ENCODE assay signal across 20 mouse cellular contexts in genomic region chr10:13019026-13019425, GRCm38 (mm10). TPM values are rescaled to one million over a fixed set of nuclear protein-coding genes. Genes with fewer than 3 reads are reported as not detected.
DNase-seq lines count a peak whose midpoint lies in the region; ATAC-seq and TF ChIP-seq lines count a peak whose summit lies in the region.
"Had no signal": no experiment of that assay in that cellular context is flagged by ENCODE, and none has a peak within 500 bp of the region (broad histone marks: within the 10 kb centered on the region; RNA-seq: fewer than 3 reads in every experiment).

No protein-coding gene starts in this region.

- TF ChIP-seq CTCF in midbrain, postnatal 0 days (IDR thresholded peaks at IDR 0.05), result no peak

- no peaks in the 10 kb centered on the region for H3K36me3 ChIP-seq in heart, embryonic 10.5 days
- H3K36me3 ChIP-seq in midbrain, embryonic 11.5 days (ENCODE audit: control insufficient read depth, insufficient read depth, low read length), result no peaks in the 10 kb centered on the region
- H3K36me3 ChIP-seq in midbrain, postnatal 0 days (ENCODE audit: insufficient read depth, low read length), result no peaks in the 10 kb centered on the region
- H3K36me3 ChIP-seq: embryonic facial prominence, embryonic 10.5 days; embryonic facial prominence, embryonic 12.5 days; forebrain, embryonic 15.5 days; G1E had no signal

- no peaks in the 10 kb centered on the region for H3K27me3 ChIP-seq in heart, embryonic 10.5 days (ENCODE audit: insufficient read depth, poor library complexity, severe bottlenecking)
- no peaks in the 10 kb centered on the region for H3K27me3 ChIP-seq in midbrain, embryonic 11.5 days (ENCODE audit: control insufficient read depth, insufficient read depth, low read length)
- no peaks in the 10 kb centered on the region for H3K27me3 ChIP-seq in midbrain, postnatal 0 days (ENCODE audit: insufficient read depth, low read length)
- H3K27me3 ChIP-seq: CH12.LX; embryonic facial prominence, embryonic 12.5 days; forebrain, embryonic 13.5 days; forebrain, embryonic 15.5 days had no signal

- no peak for ATAC-seq in midbrain, embryonic 11.5 days (ENCODE audit: low FRiP score)
- no peak for ATAC-seq in midbrain, postnatal 0 days (ENCODE audit: low FRiP score)
- ATAC-seq: activated CD4-positive, CD25-positive, alpha-beta regulatory T cell, adult 4 months; CD4-positive, CD25-positive, alpha-beta regulatory T cell, adult 4 months; Patski had no signal

- no peak overlapping the region for H3K4me2 ChIP-seq in midbrain, embryonic 11.5 days
- H3K4me2 ChIP-seq in midbrain, postnatal 0 days (ENCODE audit: low read depth, low read length, poor library complexity, severe bottlenecking), result no peak overlapping the region
- H3K4me2 ChIP-seq: embryonic facial prominence, embryonic 12.5 days; forebrain, embryonic 13.5 days; forebrain, embryonic 15.5 days had no signal

- H3K9me3 ChIP-seq in heart, embryonic 10.5 days, result no peaks in the 10 kb centered on the region
- H3K9me3 ChIP-seq in midbrain, embryonic 11.5 days (ENCODE audit: control insufficient read depth, low read length), result no peaks in the 10 kb centered on the region
- H3K9me3 ChIP-seq in midbrain, postnatal 0 days (ENCODE audit: low read length), result no peaks in the 10 kb centered on the region
- H3K9me3 ChIP-seq: embryonic facial prominence, embryonic 10.5 days; embryonic facial prominence, embryonic 12.5 days; forebrain, embryonic 13.5 days; forebrain, embryonic 15.5 days; G1E had no signal

- WGBS in heart, embryonic 10.5 days, result 76% methylated on average over 5 of the region's 5 CpGs
- 77% methylated on average over 5 of the region's 5 CpGs for WGBS in midbrain, embryonic 11.5 days
- 70% methylated on average over 5 of the region's 5 CpGs for WGBS in midbrain, postnatal 0 days

- H3K4me1 ChIP-seq in heart, embryonic 10.5 days, result peaks cover 16% of the 10 kb centered on the region
- no peaks in the 10 kb centered on the region for H3K4me1 ChIP-seq in midbrain, embryonic 11.5 days (ENCODE audit: control insufficient read depth, insufficient read depth, low read length)
- no peaks in the 10 kb centered on the region for H3K4me1 ChIP-seq in midbrain, postnatal 0 days (ENCODE audit: insufficient read depth, low read length)
- H3K4me1 ChIP-seq: embryonic facial prominence, embryonic 10.5 days; embryonic facial prominence, embryonic 12.5 days; forebrain, embryonic 13.5 days; forebrain, embryonic 15.5 days had no signal

- H3K27ac ChIP-seq in heart, embryonic 10.5 days, result no peak overlapping the region
- H3K27ac ChIP-seq in midbrain, embryonic 11.5 days (ENCODE audit: low read depth, low read length), result no peak overlapping the region
- no peak overlapping the region for H3K27ac ChIP-seq in midbrain, postnatal 0 days (ENCODE audit: low read depth, low read length)
- H3K27ac ChIP-seq: embryonic facial prominence, embryonic 10.5 days; embryonic facial prominence, embryonic 12.5 days; forebrain, embryonic 13.5 days; forebrain, embryonic 15.5 days had no signal

- DNase-seq in cerebellum, postnatal 10 days, result peak; percentile 25 to 30
- DNase-seq in cerebellum, adult 9-11 months, result no peak
- peak; percentile 45 for DNase-seq in heart, embryonic 10.5 days (ENCODE audit: low spot score)
- DNase-seq in heart, adult 9 months (ENCODE audit: low spot score in 2 of 2), result no peak
- peak; percentile 76 for DNase-seq in midbrain, embryonic 11.5 days (ENCODE audit: low spot score, missing footprints)
- DNase-seq in midbrain, postnatal 0 days (ENCODE audit: low spot score), result no peak
- DNase-seq: adrenal gland, adult 8-10 months; cerebellum, adult 11-12 months; cerebellum, adult 2 months; cerebellum, adult 9-10 months had no signal

- H3K4me3 ChIP-seq in heart, embryonic 10.5 days, result no peak overlapping the region
- H3K4me3 ChIP-seq in midbrain, embryonic 11.5 days (ENCODE audit: low read depth, low read length), result no peak overlapping the region
- H3K4me3 ChIP-seq in midbrain, postnatal 0 days (ENCODE audit: low read depth, low read length), result no peak overlapping the region
- H3K4me3 ChIP-seq: embryonic facial prominence, embryonic 10.5 days; embryonic facial prominence, embryonic 12.5 days; forebrain, embryonic 13.5 days; forebrain, embryonic 15.5 days had no signal

- H3K9ac ChIP-seq in midbrain, embryonic 11.5 days (ENCODE audit: low read length), result no peak overlapping the region
- H3K9ac ChIP-seq in midbrain, postnatal 0 days (replicated peaks; ENCODE audit: low read length, poor library complexity, severe bottlenecking), result no peak overlapping the region
- H3K9ac ChIP-seq: embryonic facial prominence, embryonic 12.5 days; forebrain, embryonic 13.5 days; forebrain, embryonic 15.5 days; forebrain, postnatal 0 days had no signal

RNA-seq across cellular contexts. Expression of gene Sf3b5, which starts 13.9 kb away (rescaled TPM):
- 39.0 and 42.9 TPM in 2 replicates for polyA plus RNA-seq in heart, embryonic 10.5 days (2016; fragmentation: Nextera tagmentation; extraction: Ambion mirVana)
- polyA plus RNA-seq in midbrain, embryonic 11.5 days (2014; fragmentation: Nextera tagmentation; extraction: Ambion mirVana), result 39.2 and 39.9 TPM in 2 replicates
- 18.4 and 24.8 TPM in 2 replicates for total RNA-seq in midbrain, postnatal 0 days (2014; rRNA removed)
- polyA plus RNA-seq in midbrain, postnatal 0 days (2015; fragmentation: Nextera tagmentation; extraction: Ambion mirVana), result 24.2 and 24.8 TPM in 2 replicates

RNA-seq across cellular contexts. Expression of gene Plagl1, which starts 41.3 kb away (rescaled TPM):
- polyA plus RNA-seq in heart, embryonic 10.5 days (2016; fragmentation: Nextera tagmentation; extraction: Ambion mirVana), result 206 and 245 TPM in 2 replicates
- polyA plus RNA-seq in midbrain, embryonic 11.5 days (2014; fragmentation: Nextera tagmentation; extraction: Ambion mirVana), result 129 and 142 TPM in 2 replicates
- total RNA-seq in midbrain, postnatal 0 days (2014; rRNA removed), result 39.0 and 122 TPM in 2 replicates
- polyA plus RNA-seq in midbrain, postnatal 0 days (2015; fragmentation: Nextera tagmentation; extraction: Ambion mirVana), result 16.1 and 20.1 TPM in 2 replicates

RNA-seq across cellular contexts. Expression of gene Stx11, which starts 54.9 kb away (rescaled TPM):
- 5.3 and 6.0 TPM in 2 replicates for polyA plus RNA-seq in heart, embryonic 10.5 days (2016; fragmentation: Nextera tagmentation; extraction: Ambion mirVana)
- polyA plus RNA-seq in midbrain, embryonic 11.5 days (2014; fragmentation: Nextera tagmentation; extraction: Ambion mirVana), result 2.0 and 2.2 TPM in 2 replicates
- total RNA-seq in midbrain, postnatal 0 days (2014; rRNA removed), result 1.8 and 7.8 TPM in 2 replicates
- 0.92 and 1.1 TPM in 2 replicates for polyA plus RNA-seq in midbrain, postnatal 0 days (2015; fragmentation: Nextera tagmentation; extraction: Ambion mirVana)

Comparison
In these comparisons a context has a peak if more than half of its experiments do, and no peak if none do; other contexts are left out.
1. DNase-seq: peak in cerebellum, postnatal 10 days (2 of 2), heart, embryonic 10.5 days (single experiment) and midbrain, embryonic 11.5 days (single experiment); none in cerebellum, adult 9-11 months (single experiment), heart, adult 9 months (0 of 2) and midbrain, postnatal 0 days (single experiment).